ENCODE assay signal across 9 mouse cellular contexts in genomic region chr2:99821691-99822090, GRCm38 (mm10).
"Had no signal": no experiment of that assay in that cellular context is flagged by ENCODE, and none has a peak within 500 bp of the region (broad histone marks: within the 10 kb centered on the region; RNA-seq: fewer than 3 reads in every experiment).

No protein-coding gene starts in this region.

- ATAC-seq: midbrain, embryonic 15.5 days had no signal

- DNase-seq: lung, adult 18-20 months; lung, embryonic 14.5 days; lung, postnatal 10 days; lung, postnatal 4 days; right cerebral cortex, postnatal 14 days; thymus, adult 2 months; thymus, postnatal 14 days; thymus, postnatal 36 days had no signal
